22 mouse cellular contexts compared by ENCODE assay signal in the genomic region with DNA sequence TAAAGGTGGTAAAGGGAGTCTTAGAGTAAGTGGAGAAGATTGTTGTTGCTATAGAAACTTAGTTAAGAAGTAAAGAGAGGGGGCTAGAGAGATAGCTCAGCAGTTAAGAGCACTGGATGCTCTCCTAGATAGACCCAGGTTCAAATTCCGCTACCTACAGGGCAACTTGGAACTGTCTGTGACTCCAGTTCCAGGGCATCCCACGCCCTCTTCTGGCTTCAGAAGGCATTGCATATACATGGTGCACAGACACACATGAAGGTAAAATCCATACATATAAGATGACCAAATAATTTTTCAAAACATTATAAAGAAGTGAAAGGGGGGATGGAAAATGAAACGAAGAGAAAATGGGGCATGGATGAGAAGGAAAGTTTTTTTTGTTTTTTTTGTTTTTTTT. TPM values are rescaled to one million over a fixed set of nuclear protein-coding genes. Genes with fewer than 3 reads are reported as not detected.
A peak's percentile ranks its signal among the peaks of the same experiment; 100 is the strongest.
DNase-seq lines count a peak whose midpoint lies in the region; ATAC-seq and TF ChIP-seq lines count a peak whose summit lies in the region.
"Had no signal": no experiment of that assay in that cellular context is flagged by ENCODE, and none has a peak within 500 bp of the region (broad histone marks: within the 10 kb centered on the region; RNA-seq: fewer than 3 reads in every experiment).

No protein-coding gene starts in this region.

- H3K9me3 ChIP-seq in heart, postnatal 0 days (replicated peaks; ENCODE audit: control insufficient read depth, low read length) = no peaks in the 10 kb centered on the region
- no peaks in the 10 kb centered on the region for H3K9me3 ChIP-seq in heart, embryonic 10.5 days
- no peaks in the 10 kb centered on the region for H3K9me3 ChIP-seq in midbrain, embryonic 11.5 days (ENCODE audit: control insufficient read depth, low read length)
- no peaks in the 10 kb centered on the region for H3K9me3 ChIP-seq in midbrain, embryonic 14.5 days (ENCODE audit: control insufficient read depth, low read length)
- H3K9me3 ChIP-seq in stomach, postnatal 0 days (ENCODE audit: control insufficient read depth, low read length) = no peaks in the 10 kb centered on the region
- H3K9me3 ChIP-seq: embryonic facial prominence, embryonic 15.5 days; forebrain, embryonic 13.5 days; heart, embryonic 12.5 days; neural tube, embryonic 13.5 days had no signal

- H3K4me3 ChIP-seq in heart, postnatal 0 days (ENCODE audit: low read depth, low read length) = no peak overlapping the region
- no peak overlapping the region for H3K4me3 ChIP-seq in heart, embryonic 10.5 days
- H3K4me3 ChIP-seq in midbrain, embryonic 11.5 days (ENCODE audit: low read depth, low read length) = no peak overlapping the region
- no peak overlapping the region for H3K4me3 ChIP-seq in midbrain, embryonic 14.5 days (replicated peaks; ENCODE audit: low read depth, low read length)
- no peak overlapping the region for H3K4me3 ChIP-seq in stomach, postnatal 0 days (ENCODE audit: low read depth, low read length)
- H3K4me3 ChIP-seq: embryonic facial prominence, embryonic 15.5 days; forebrain, embryonic 13.5 days; heart, embryonic 12.5 days; limb, embryonic 12.5 days; neural tube, embryonic 13.5 days had no signal

- TF ChIP-seq EP300 in heart, postnatal 0 days (IDR thresholded peaks at IDR 0.05; ENCODE audit: low read depth) = no peak
- no peak for TF ChIP-seq EP300 in stomach, postnatal 0 days (optimal IDR thresholded peaks at IDR 0.05)

- ATAC-seq in heart, postnatal 0 days (ENCODE audit: insufficient read depth, low read depth) = no peak
- ATAC-seq in midbrain, embryonic 11.5 days (ENCODE audit: low FRiP score) = no peak
- no peak for ATAC-seq in midbrain, embryonic 14.5 days (ENCODE audit: low FRiP score, low TSS enrichment)
- ATAC-seq in stomach, postnatal 0 days (ENCODE audit: low FRiP score, low TSS enrichment) = no peak
- ATAC-seq: forebrain, embryonic 13.5 days; intestine, embryonic 16.5 days; midbrain, embryonic 16.5 days had no signal

- 68% methylated on average over 3 of the region's 3 CpGs for WGBS in heart, postnatal 0 days
- WGBS in heart, embryonic 10.5 days = 73% methylated on average over 3 of the region's 3 CpGs
- 68% methylated on average over 3 of the region's 3 CpGs for WGBS in midbrain, embryonic 11.5 days
- 76% methylated on average over 3 of the region's 3 CpGs for WGBS in midbrain, embryonic 14.5 days
- 68% methylated on average over 3 of the region's 3 CpGs for WGBS in stomach, postnatal 0 days

- H3K4me2 ChIP-seq in heart, postnatal 0 days (ENCODE audit: low read depth, low read length) = no peak overlapping the region
- no peak overlapping the region for H3K4me2 ChIP-seq in midbrain, embryonic 11.5 days
- no peak overlapping the region for H3K4me2 ChIP-seq in midbrain, embryonic 14.5 days (ENCODE audit: low read length)
- no peak overlapping the region for H3K4me2 ChIP-seq in stomach, postnatal 0 days (replicated peaks; ENCODE audit: low read depth)
- H3K4me2 ChIP-seq: embryonic facial prominence, embryonic 15.5 days; forebrain, embryonic 13.5 days; heart, embryonic 12.5 days; limb, embryonic 12.5 days; neural tube, embryonic 13.5 days had no signal

- H3K36me3 ChIP-seq in heart, postnatal 0 days (replicated peaks; ENCODE audit: control insufficient read depth, insufficient read depth, low read length) = no peaks in the 10 kb centered on the region
- H3K36me3 ChIP-seq in heart, embryonic 10.5 days = no peaks in the 10 kb centered on the region
- H3K36me3 ChIP-seq in midbrain, embryonic 11.5 days (ENCODE audit: control insufficient read depth, insufficient read depth, low read length) = no peaks in the 10 kb centered on the region
- no peaks in the 10 kb centered on the region for H3K36me3 ChIP-seq in midbrain, embryonic 14.5 days (ENCODE audit: control insufficient read depth, insufficient read depth, low read length)
- no peaks in the 10 kb centered on the region for H3K36me3 ChIP-seq in stomach, postnatal 0 days (ENCODE audit: control insufficient read depth, insufficient read depth, low read length)
- H3K36me3 ChIP-seq: embryonic facial prominence, embryonic 15.5 days; heart, embryonic 12.5 days; limb, embryonic 12.5 days; neural tube, embryonic 13.5 days had no signal

- H3K4me1 ChIP-seq in heart, postnatal 0 days (ENCODE audit: control insufficient read depth, insufficient read depth) = peaks cover 15% of the 10 kb centered on the region
- H3K4me1 ChIP-seq in heart, embryonic 10.5 days = peaks cover 14% of the 10 kb centered on the region
- no peaks in the 10 kb centered on the region for H3K4me1 ChIP-seq in midbrain, embryonic 11.5 days (ENCODE audit: control insufficient read depth, insufficient read depth, low read length)
- H3K4me1 ChIP-seq in midbrain, embryonic 14.5 days (ENCODE audit: control insufficient read depth, insufficient read depth, low read length) = no peaks in the 10 kb centered on the region
- H3K4me1 ChIP-seq in stomach, postnatal 0 days (replicated peaks; ENCODE audit: control insufficient read depth, insufficient read depth) = no peaks in the 10 kb centered on the region
- H3K4me1 ChIP-seq: forebrain, embryonic 13.5 days; limb, embryonic 12.5 days; neural tube, embryonic 13.5 days had no signal

- H3K27ac ChIP-seq in heart, postnatal 0 days (ENCODE audit: low read depth) = no peak overlapping the region
- no peak overlapping the region for H3K27ac ChIP-seq in heart, embryonic 10.5 days
- no peak overlapping the region for H3K27ac ChIP-seq in midbrain, embryonic 11.5 days (ENCODE audit: low read depth, low read length)
- H3K27ac ChIP-seq in midbrain, embryonic 14.5 days (replicated peaks; ENCODE audit: low read depth, low read length) = no peak overlapping the region
- H3K27ac ChIP-seq in stomach, postnatal 0 days (replicated peaks) = no peak overlapping the region
- H3K27ac ChIP-seq: embryonic facial prominence, embryonic 15.5 days; forebrain, embryonic 13.5 days; limb, embryonic 12.5 days; neural tube, embryonic 13.5 days had no signal

- no peak for DNase-seq in heart, postnatal 0 days (ENCODE audit: low spot score)
- DNase-seq in heart, embryonic 10.5 days (ENCODE audit: low spot score) = no peak
- DNase-seq in midbrain, embryonic 11.5 days (ENCODE audit: low spot score, missing footprints) = peak; percentile 12
- no peak for DNase-seq in midbrain, embryonic 14.5 days
- peak; percentile 55 for DNase-seq in R1 (ENCODE audit: low read depth, low spot score)
- no peak for DNase-seq in stomach, postnatal 0 days (ENCODE audit: low spot score)
- no peak for DNase-seq in left cerebral cortex, postnatal 25 days (ENCODE audit: low spot score in 2 of 2)
- DNase-seq in thymus, adult 18-20 months = no peak
- DNase-seq: adrenal gland, postnatal 25 days; kidney, postnatal 36 days; layer of hippocampus, postnatal 36 days; lung, postnatal 14 days had no signal

- H3K9ac ChIP-seq in heart, postnatal 0 days (replicated peaks; ENCODE audit: low read depth, low read length) = no peak overlapping the region
- no peak overlapping the region for H3K9ac ChIP-seq in midbrain, embryonic 11.5 days (ENCODE audit: low read length)
- no peak overlapping the region for H3K9ac ChIP-seq in midbrain, embryonic 14.5 days (replicated peaks; ENCODE audit: low read length)
- H3K9ac ChIP-seq in stomach, postnatal 0 days (ENCODE audit: low read length) = no peak overlapping the region
- H3K9ac ChIP-seq: embryonic facial prominence, embryonic 15.5 days; forebrain, embryonic 13.5 days; heart, embryonic 12.5 days; limb, embryonic 12.5 days; neural tube, embryonic 13.5 days had no signal

- H3K27me3 ChIP-seq in heart, postnatal 0 days (ENCODE audit: control insufficient read depth, insufficient read depth, low read length) = no peaks in the 10 kb centered on the region
- no peaks in the 10 kb centered on the region for H3K27me3 ChIP-seq in heart, embryonic 10.5 days (ENCODE audit: insufficient read depth, poor library complexity, severe bottlenecking)
- H3K27me3 ChIP-seq in midbrain, embryonic 11.5 days (ENCODE audit: control insufficient read depth, insufficient read depth, low read length) = no peaks in the 10 kb centered on the region
- H3K27me3 ChIP-seq in midbrain, embryonic 14.5 days (ENCODE audit: control insufficient read depth, insufficient read depth, low read length) = no peaks in the 10 kb centered on the region
- H3K27me3 ChIP-seq in stomach, postnatal 0 days (ENCODE audit: control insufficient read depth, insufficient read depth, low read length) = no peaks in the 10 kb centered on the region
- H3K27me3 ChIP-seq: embryonic facial prominence, embryonic 15.5 days; forebrain, embryonic 13.5 days; heart, embryonic 12.5 days; limb, embryonic 12.5 days; neural tube, embryonic 13.5 days had no signal

- TF ChIP-seq CTCF in heart, postnatal 0 days (IDR thresholded peaks at IDR 0.05; ENCODE audit: low read depth) = 0 out of 2 replicates have a peak, but pooled peaks have one; percentile 12
- peak; percentile 24; the same call in 1 of the 2 replicates for TF ChIP-seq CTCF in stomach, postnatal 0 days (IDR thresholded peaks at IDR 0.05; ENCODE audit: low read depth)

- intact Hi-C loops in left cerebral cortex, postnatal 25 days (cut with DNase I) = no loop called here

RNA-seq across cellular contexts. Expression of a gene that starts 14.9 kb away (rescaled TPM):
- total RNA-seq in heart, postnatal 0 days (2014; rRNA removed; ENCODE audit: low replicate concordance) = 65.9 and 91.6 TPM in 2 replicates
- 217 and 227 TPM in 2 replicates for polyA plus RNA-seq in heart, postnatal 0 days (2015; fragmentation: Nextera tagmentation; extraction: Ambion mirVana)
- 22.1 and 28.1 TPM in 2 replicates for polyA plus RNA-seq in heart, embryonic 10.5 days (2016; fragmentation: Nextera tagmentation; extraction: Ambion mirVana)
- polyA plus RNA-seq in midbrain, embryonic 11.5 days (2014; fragmentation: Nextera tagmentation; extraction: Ambion mirVana) = 12.4 and 12.8 TPM in 2 replicates
- polyA plus RNA-seq in midbrain, embryonic 14.5 days (2014; fragmentation: Nextera tagmentation; extraction: Ambion mirVana) = 11.8 and 17.0 TPM in 2 replicates
- 54.1 and 55.9 TPM in 2 replicates for polyA plus RNA-seq in stomach, postnatal 0 days (2015; fragmentation: Nextera tagmentation; extraction: Ambion mirVana)
- 10 to 100 TPM; 31.4 to 35.9 TPM for total RNA-seq in left cerebral cortex, postnatal 25 days (2021)

RNA-seq across cellular contexts. Expression of a gene that starts 30.2 kb away (rescaled TPM):
- total RNA-seq in heart, postnatal 0 days (2014; rRNA removed; ENCODE audit: low replicate concordance) = not detected in 2 replicates
- polyA plus RNA-seq in heart, postnatal 0 days (2015; fragmentation: Nextera tagmentation; extraction: Ambion mirVana) = not detected in 2 replicates
- polyA plus RNA-seq in heart, embryonic 10.5 days (2016; fragmentation: Nextera tagmentation; extraction: Ambion mirVana) = not detected in 2 replicates
- not detected in 2 replicates for polyA plus RNA-seq in midbrain, embryonic 11.5 days (2014; fragmentation: Nextera tagmentation; extraction: Ambion mirVana)
- polyA plus RNA-seq in midbrain, embryonic 14.5 days (2014; fragmentation: Nextera tagmentation; extraction: Ambion mirVana) = not detected in 2 replicates
- polyA plus RNA-seq in stomach, postnatal 0 days (2015; fragmentation: Nextera tagmentation; extraction: Ambion mirVana) = not detected in 2 replicates
- not detected for total RNA-seq in left cerebral cortex, postnatal 25 days (2021)
- total RNA-seq: adrenal gland, postnatal 25 days; common myeloid progenitor, adult 5-6 weeks; hematopoietic stem cell, adult 5-6 weeks; layer of hippocampus, postnatal 36 days had no signal
- polyA plus RNA-seq: embryonic facial prominence, embryonic 15.5 days; forebrain, embryonic 13.5 days; heart, embryonic 12.5 days; intestine, embryonic 16.5 days; limb, embryonic 12.5 days; midbrain, embryonic 16.5 days; neural tube, embryonic 13.5 days; urinary bladder, adult 2 months had no signal

Comparison
In these comparisons a context has a peak if more than half of its experiments do, and no peak if none do; other contexts are left out.
1. DNase-seq: peak in midbrain, embryonic 11.5 days (single experiment) and R1 (single experiment); none in heart, postnatal 0 days (single experiment), heart, embryonic 10.5 days (single experiment), midbrain, embryonic 14.5 days (single experiment), stomach, postnatal 0 days (single experiment), left cerebral cortex, postnatal 25 days (0 of 2) and thymus, adult 18-20 months (0 of 2).